Mouse (Mus musculus): Measurements from ENCODE around the gene Ush1g.

DNA sequence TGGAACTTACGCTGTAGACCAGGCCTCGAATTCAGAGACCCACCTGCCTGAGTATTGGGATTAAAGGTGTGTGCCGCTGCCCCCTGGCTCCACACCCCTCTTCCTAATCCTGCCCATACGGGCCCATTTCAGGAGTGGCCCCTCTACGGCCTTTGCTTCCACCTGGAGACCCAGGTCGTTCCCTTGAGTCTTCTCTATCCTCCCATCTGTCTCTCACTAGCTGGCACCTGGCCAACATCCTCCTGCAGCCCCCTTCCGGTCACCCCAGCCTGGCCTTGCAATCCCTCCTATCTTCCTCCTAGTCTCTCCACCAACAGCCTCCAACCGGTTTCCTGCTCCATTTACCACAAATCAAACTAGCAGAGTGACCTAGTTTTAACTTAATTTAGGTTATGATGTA, 32.0 kb downstream of the Ush1g start:
- TF ChIP-seq CTCF (IDR thresholded peaks at IDR 0.05; ENCODE audit: low read depth), result no peak
- TF ChIP-seq EP300 (optimal IDR thresholded peaks at IDR 0.05), result no peak

All from stomach, postnatal 0 days (tissue).